Mouse (Mus musculus) forebrain, embryonic 12.5 days (tissue): Measurements from ENCODE around the gene Ppp4c. TPM values are rescaled to one million over a fixed set of nuclear protein-coding genes. Genes with fewer than 3 reads are reported as not detected.

Source experiments
- ATAC-seq: fragments of 200-750 bp; cut with Nextera tagmentation; 2 replicates; pipeline ENCODE4 v1.8.0; 2017; ENCODE audit warnings: moderate TSS enrichment; ENCODE audit not compliant: low FRiP score
- H3K27ac ChIP-seq: fragments of 300-500 bp; sonication (generic); 2 replicates; pipeline ENCODE4 v1.5.1; 2016; ENCODE audit warnings: mild to moderate bottlenecking
- H3K27me3 ChIP-seq: fragments of 300-500 bp; sonication (generic); 2 replicates; pipeline ENCODE4 v1.6.1; 2016; ENCODE audit warnings: mild to moderate bottlenecking
- H3K36me3 ChIP-seq: fragments of 300-500 bp; sonication (generic); replicated peaks from 2 replicates; pipeline ENCODE4 v1.6.1; 2016; ENCODE audit warnings: mild to moderate bottlenecking
- H3K4me1 ChIP-seq: fragments of 300-500 bp; sonication (generic); 2 replicates; pipeline ENCODE4 v1.6.1; 2016
- H3K4me2 ChIP-seq: fragments of 300-500 bp; sonication (generic); 2 replicates; pipeline ENCODE4 v1.6.1; 2016; ENCODE audit warnings: mild to moderate bottlenecking, moderate library complexity
- H3K4me3 ChIP-seq: fragments of 300-500 bp; sonication (generic); replicated peaks from 2 replicates; pipeline ENCODE4 v1.5.1; 2016; ENCODE audit warnings: mild to moderate bottlenecking
- H3K9ac ChIP-seq: fragments of 300-500 bp; sonication (generic); 2 replicates; pipeline ENCODE4 v1.6.1; 2016; ENCODE audit warnings: mild to moderate bottlenecking
- H3K9me3 ChIP-seq: fragments of 300-500 bp; sonication (generic); 2 replicates; pipeline ENCODE4 v1.6.1; 2016
- WGBS: fragments of 180-500 bp; shearing (Covaris S2); methylation state at CpG from one replicate; pipeline ENCODE4 v1.1.7; 2016; 5-methylcytosine and 5-hydroxymethylcytosine counted together
- polyA plus RNA-seq: library from polyadenylated mRNA; unstranded; fragments of >200 nt; fragmentation: Nextera tagmentation; extraction: Ambion mirVana; gene quantifications from 2 replicates; pipeline ENCODE4 v1.2.1, GENCODE M21; 2016

Ppp4c gene
- polyA plus RNA-seq, 1 experiment from 2014 or later = 310 TPM

GRCm38 (mm10) chr7:126817595-126817994, 25.3 kb upstream of the Ppp4c start:
- Histone ChIP-seq H3K4me3 (no peak overlapping the region), H3K4me1 (peaks cover 10% of the 10 kb centered on the region), H3K36me3 (no peaks in the 10 kb centered on the region), H3K9me3 (no peaks in the 10 kb centered on the region), H3K27me3 (peaks cover 9% of the 10 kb centered on the region; the same call in 1 of the 2 replicates), H3K9ac (no peak overlapping the region), H3K27ac (no peak overlapping the region), H3K4me2 (no peak overlapping the region)
- ATAC-seq = no peak
- 83% methylated on average over 7 of the region's 7 CpGs for WGBS

GRCm38 (mm10) chr7:126816494-126816893, 24.2 kb upstream of the Ppp4c start:
- no peaks in the 10 kb centered on the region for H3K9me3 ChIP-seq
- peaks cover 3% of the 10 kb centered on the region; the same call in 1 of the 2 replicates for H3K4me1 ChIP-seq
- H3K27ac ChIP-seq = no peak overlapping the region
- H3K27me3 ChIP-seq = 0 out of 2 replicates have a peak, but pooled peaks cover 4% of the 10 kb centered on the region
- no peak overlapping the region for H3K4me3 ChIP-seq
- H3K9ac ChIP-seq = no peak overlapping the region
- no peak for ATAC-seq
- H3K4me2 ChIP-seq = no peak overlapping the region
- 89% methylated on average over 8 of the region's 8 CpGs for WGBS
- no peaks in the 10 kb centered on the region for H3K36me3 ChIP-seq

DNA sequence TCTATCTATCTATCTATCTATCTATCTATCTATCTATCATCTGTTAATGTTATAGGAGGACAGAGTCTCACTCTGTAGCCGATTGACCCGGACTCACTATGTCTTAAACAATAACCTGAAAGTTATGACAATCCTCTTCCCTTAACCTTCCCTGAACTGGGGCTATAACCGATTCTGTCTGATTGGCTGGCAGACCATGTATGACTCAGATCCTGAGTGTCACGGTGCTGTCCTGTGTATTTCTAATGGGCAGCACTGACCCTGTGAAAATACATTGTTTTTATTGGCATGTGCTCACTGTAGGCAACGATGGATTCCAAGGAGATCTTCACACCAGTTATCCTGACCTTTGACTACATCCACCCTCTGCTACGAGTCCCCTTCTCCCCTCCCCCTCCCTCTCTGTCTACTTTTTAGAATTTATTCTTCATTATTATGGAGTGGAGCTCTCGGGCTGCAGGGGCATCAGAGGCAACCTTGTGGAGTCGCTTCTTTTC, 23.5 kb upstream of the Ppp4c start:
- Histone ChIP-seq H3K4me3 (no peak overlapping the region), H3K4me2 (no peak overlapping the region), H3K9me3 (no peaks in the 10 kb centered on the region), H3K27me3 (0 out of 2 replicates have a peak, but pooled peaks cover 4% of the 10 kb centered on the region), H3K4me1 (peaks cover 3% of the 10 kb centered on the region; the same call in 1 of the 2 replicates), H3K9ac (no peak overlapping the region), H3K27ac (no peak overlapping the region), H3K36me3 (no peaks in the 10 kb centered on the region)
- WGBS = 64% methylated on average over 8 of the region's 8 CpGs
- no peak for ATAC-seq

- Histone ChIP-seq H3K4me1 (peaks cover 26% of the 10 kb centered on the region), H3K27ac (no peak overlapping the region), H3K36me3 (peaks cover 14% of the 10 kb centered on the region), H3K4me3 (peak overlapping the region; percentile 72; the same call in 1 of the 2 replicates), H3K27me3 (0 out of 2 replicates have a peak, but pooled peaks cover 4% of the 10 kb centered on the region), H3K4me2 (peak overlapping the region; percentile 81), H3K9ac (peak overlapping the region; percentile 77; the same call in 1 of the 2 replicates), H3K9me3 (no peaks in the 10 kb centered on the region)
- 75% methylated on average over 5 of the region's 5 CpGs for WGBS
- ATAC-seq = no peak
Observed at GRCm38 (mm10) chr7:126809723-126810369, 17.6 kb upstream of the Ppp4c start.

- under 1% methylated on average over 43 of the region's 43 CpGs for WGBS
- peak overlapping the region; percentile 72 for H3K4me3 ChIP-seq
- 0 out of 2 replicates have a peak, but pooled peaks cover 4% of the 10 kb centered on the region for H3K27me3 ChIP-seq
- peaks cover 24% of the 10 kb centered on the region for H3K36me3 ChIP-seq
- peak overlapping the region; percentile 85 for H3K27ac ChIP-seq
- peak; percentile 95 for ATAC-seq
- H3K9me3 ChIP-seq = no peaks in the 10 kb centered on the region
- H3K4me1 ChIP-seq = peaks cover 26% of the 10 kb centered on the region
- H3K9ac ChIP-seq = peak overlapping the region; percentile 77
- H3K4me2 ChIP-seq = peak overlapping the region; percentile 81
Observed at GRCm38 (mm10) chr7:126808703-126809455, 16.6 kb upstream of the Ppp4c start.

GRCm38 (mm10) chr7:126807405-126807804, 15.1 kb upstream of the Ppp4c start:
- Histone ChIP-seq H3K36me3 (peaks cover 36% of the 10 kb centered on the region), H3K9ac (peak overlapping the region; percentile 77), H3K4me3 (peak overlapping the region; percentile 72), H3K27me3 (no peaks in the 10 kb centered on the region), H3K4me1 (peaks cover 26% of the 10 kb centered on the region), H3K27ac (peak overlapping the region; percentile 85; the same call in 1 of the 2 replicates), H3K4me2 (peak overlapping the region; percentile 81), H3K9me3 (no peaks in the 10 kb centered on the region)
- no peak for ATAC-seq
- 85% methylated on average over 4 of the region's 4 CpGs for WGBS

DNA sequence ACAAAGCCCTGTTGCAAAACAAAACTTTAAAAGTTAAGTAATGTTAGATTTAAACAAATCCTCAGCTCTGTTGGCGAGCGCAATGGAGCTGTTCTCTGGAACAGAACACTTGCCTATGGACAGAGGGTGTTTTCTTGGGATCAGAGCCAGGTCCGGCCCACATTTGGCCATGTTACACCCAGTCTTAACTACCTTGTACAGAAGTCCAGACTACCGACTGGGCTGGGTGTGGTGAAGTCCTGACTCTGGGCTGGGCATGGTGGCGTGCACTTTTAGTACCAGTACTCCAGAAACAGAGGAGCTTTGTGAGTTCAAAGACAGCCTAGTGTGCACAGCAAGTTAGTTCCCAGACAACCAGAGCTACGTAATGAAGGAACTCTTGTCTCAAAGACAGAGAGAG, 14.7 kb upstream of the Ppp4c start:
- ATAC-seq = no peak
- H3K36me3 ChIP-seq = peaks cover 41% of the 10 kb centered on the region
- H3K4me3 ChIP-seq = no peak overlapping the region; the same call in 1 of the 2 replicates
- peaks cover 26% of the 10 kb centered on the region for H3K4me1 ChIP-seq
- H3K4me2 ChIP-seq = no peak overlapping the region
- H3K9me3 ChIP-seq = no peaks in the 10 kb centered on the region
- H3K27ac ChIP-seq = no peak overlapping the region
- no peak overlapping the region for H3K9ac ChIP-seq
- 86% methylated on average over 6 of the region's 6 CpGs for WGBS
- no peaks in the 10 kb centered on the region for H3K27me3 ChIP-seq

DNA sequence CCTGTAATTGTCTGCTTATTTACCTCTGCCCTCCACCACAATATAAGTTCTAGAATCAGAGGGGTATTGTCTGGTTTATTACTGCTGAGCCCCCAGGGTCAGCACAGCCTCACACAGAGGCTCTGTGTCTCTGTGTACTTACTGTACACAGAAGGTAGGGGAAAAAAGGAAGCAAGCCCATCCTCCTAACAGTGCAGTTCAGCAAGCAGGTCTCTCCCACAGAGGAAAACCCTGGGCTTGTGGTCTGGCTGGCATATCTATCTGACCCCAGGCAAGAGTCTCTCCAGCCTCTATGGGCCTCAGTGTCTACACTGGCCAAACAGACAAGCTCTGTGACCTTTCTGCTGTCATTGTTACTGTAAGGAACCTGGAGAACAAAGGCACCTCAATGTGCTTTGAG, 11.5 kb upstream of the Ppp4c start:
- H3K27me3 ChIP-seq = no peaks in the 10 kb centered on the region
- peaks cover 34% of the 10 kb centered on the region for H3K4me1 ChIP-seq
- peaks cover 52% of the 10 kb centered on the region for H3K36me3 ChIP-seq
- ATAC-seq = no peak
- H3K9me3 ChIP-seq = no peaks in the 10 kb centered on the region
- no peak overlapping the region for H3K9ac ChIP-seq
- H3K4me3 ChIP-seq = no peak overlapping the region
- no peak overlapping the region for H3K4me2 ChIP-seq
- no peak overlapping the region for H3K27ac ChIP-seq

GRCm38 (mm10) chr7:126803181-126803580, 10.9 kb upstream of the Ppp4c start:
- no peaks in the 10 kb centered on the region for H3K9me3 ChIP-seq
- no peaks in the 10 kb centered on the region for H3K27me3 ChIP-seq
- no peak for ATAC-seq
- no peak overlapping the region for H3K4me2 ChIP-seq
- H3K4me1 ChIP-seq = peaks cover 31% of the 10 kb centered on the region
- H3K36me3 ChIP-seq = peaks cover 52% of the 10 kb centered on the region
- H3K27ac ChIP-seq = no peak overlapping the region
- WGBS = 88% methylated on average over 6 of the region's 6 CpGs
- H3K9ac ChIP-seq = no peak overlapping the region
- no peak overlapping the region for H3K4me3 ChIP-seq

DNA sequence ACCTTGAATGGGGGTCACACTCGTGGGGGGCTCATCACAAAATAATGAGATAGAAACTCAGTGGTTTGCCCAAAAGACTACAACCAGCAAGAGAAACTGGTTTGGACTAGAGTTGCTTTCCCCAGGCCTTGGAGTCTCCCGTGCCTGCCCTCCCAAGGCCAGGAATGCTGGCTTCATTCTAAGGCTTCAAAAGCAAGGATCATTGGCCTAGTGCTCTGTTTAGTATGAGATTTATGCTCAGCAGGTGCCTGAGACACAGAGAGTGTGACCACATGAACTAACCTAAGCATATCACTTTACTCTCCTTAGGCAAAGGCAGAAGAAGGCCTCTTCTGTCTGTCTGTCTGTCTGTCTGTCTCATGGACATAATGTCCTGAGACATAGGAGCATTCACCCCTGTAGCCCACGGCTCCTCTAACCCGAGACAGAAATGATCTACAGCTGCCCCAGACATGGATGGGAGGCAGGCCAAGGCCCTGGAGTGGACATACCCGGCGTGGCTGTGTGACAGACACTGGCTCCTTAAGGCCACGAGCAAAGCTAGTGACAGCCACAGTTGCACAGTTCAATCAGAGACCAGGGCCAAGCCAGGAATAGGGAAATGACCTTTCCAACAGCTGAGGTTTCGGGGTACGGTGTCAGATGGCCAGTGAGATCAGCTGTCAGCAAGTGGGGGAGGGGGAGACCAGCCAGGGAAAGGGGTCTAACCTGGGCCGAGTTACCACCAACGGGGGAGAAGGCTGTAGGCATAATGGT, 10.0 kb upstream of the Ppp4c start:
- H3K9me3 ChIP-seq = no peaks in the 10 kb centered on the region
- H3K27me3 ChIP-seq = no peaks in the 10 kb centered on the region
- H3K36me3 ChIP-seq = peaks cover 54% of the 10 kb centered on the region
- no peak overlapping the region for H3K9ac ChIP-seq
- no peak overlapping the region for H3K4me2 ChIP-seq
- no peak overlapping the region for H3K27ac ChIP-seq
- WGBS = 87% methylated on average over 11 of the region's 11 CpGs
- ATAC-seq = no peak
- H3K4me1 ChIP-seq = peaks cover 31% of the 10 kb centered on the region
- no peak overlapping the region for H3K4me3 ChIP-seq

DNA sequence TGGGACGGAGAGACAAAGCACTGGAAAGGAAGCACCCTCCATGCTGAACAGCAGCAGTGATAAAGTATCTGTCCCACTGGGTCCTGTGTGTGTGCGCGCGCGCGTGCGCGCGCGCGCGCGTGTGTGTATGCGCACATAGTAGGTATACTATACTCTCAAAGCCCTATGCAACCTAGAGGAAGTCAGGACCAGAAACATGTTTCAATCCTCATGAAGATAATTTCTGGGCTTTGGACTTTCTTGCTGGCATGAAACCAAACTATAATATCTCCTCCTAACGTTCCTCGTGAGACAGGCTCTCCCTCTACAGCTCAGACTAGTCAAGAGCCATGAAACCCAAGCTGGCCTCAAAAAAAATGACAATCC, 8.7 kb upstream of the Ppp4c start:
- Histone ChIP-seq H3K4me1 (peaks cover 40% of the 10 kb centered on the region), H3K4me2 (no peak overlapping the region), H3K27me3 (no peaks in the 10 kb centered on the region), H3K4me3 (no peak overlapping the region), H3K9me3 (no peaks in the 10 kb centered on the region), H3K27ac (no peak overlapping the region), H3K36me3 (peaks cover 61% of the 10 kb centered on the region), H3K9ac (0 out of 2 replicates have a peak overlapping the region, but pooled peaks have one; percentile 89)
- ATAC-seq = no peak
- WGBS = 94% methylated on average over 16 of the region's 16 CpGs
